Mouse (Mus musculus): ENCODE measurements around the gene Chst8. TPM values are rescaled to one million over a fixed set of nuclear protein-coding genes. Genes with fewer than 3 reads are reported as not detected.

Chst8 gene
- total RNA-seq, 2 experiments from 2014 or later: 8.6 to 12.4 TPM

DNA sequence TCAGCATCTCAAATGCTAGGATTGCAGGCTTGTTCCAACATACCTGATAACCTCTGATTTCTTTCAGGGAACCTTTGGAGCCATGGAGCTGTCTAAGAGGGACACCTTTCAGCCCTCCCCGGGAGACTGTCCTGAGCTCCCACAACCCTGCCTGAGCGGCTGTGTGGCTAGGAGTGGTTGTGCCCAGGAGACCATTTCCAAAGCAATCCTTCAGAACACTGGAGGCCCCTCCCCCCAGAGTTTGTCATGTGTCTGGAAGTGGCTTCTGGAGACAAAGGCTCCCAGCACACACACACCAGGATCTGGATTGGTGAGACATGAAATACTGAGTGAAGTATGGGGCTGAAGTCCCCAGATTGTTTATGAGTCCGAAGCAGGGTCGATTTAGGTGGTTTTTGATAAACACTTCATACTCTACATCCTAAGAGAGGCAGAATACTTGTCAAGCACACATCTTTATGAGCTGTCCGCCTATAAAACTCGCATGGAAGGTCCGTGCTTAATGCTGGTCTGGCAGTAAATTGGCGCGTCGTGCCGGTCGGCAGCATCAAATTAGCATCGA lies 12.5 kb downstream of the Chst8 start:
- no peak for DNase-seq

DNA sequence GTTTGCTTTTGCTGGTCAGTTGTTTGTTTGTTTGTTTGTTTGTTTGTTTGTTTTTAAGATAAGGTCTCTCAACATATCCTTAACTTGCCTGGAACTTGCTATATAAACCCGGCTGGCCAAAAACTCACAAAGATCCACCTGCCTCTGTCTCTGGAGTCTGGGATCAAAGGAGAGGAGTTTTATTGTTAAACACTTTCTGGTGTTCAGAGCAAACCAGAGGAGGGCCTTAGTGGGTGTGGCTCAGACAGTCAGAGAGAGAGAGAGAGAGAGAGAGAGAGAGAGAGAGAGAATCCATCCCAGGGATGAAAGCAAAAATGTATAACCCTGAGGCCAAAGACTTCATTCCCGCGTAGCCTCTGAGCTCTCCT lies 13.1 kb downstream of the Chst8 start:
- DNase-seq: no peak

DNA sequence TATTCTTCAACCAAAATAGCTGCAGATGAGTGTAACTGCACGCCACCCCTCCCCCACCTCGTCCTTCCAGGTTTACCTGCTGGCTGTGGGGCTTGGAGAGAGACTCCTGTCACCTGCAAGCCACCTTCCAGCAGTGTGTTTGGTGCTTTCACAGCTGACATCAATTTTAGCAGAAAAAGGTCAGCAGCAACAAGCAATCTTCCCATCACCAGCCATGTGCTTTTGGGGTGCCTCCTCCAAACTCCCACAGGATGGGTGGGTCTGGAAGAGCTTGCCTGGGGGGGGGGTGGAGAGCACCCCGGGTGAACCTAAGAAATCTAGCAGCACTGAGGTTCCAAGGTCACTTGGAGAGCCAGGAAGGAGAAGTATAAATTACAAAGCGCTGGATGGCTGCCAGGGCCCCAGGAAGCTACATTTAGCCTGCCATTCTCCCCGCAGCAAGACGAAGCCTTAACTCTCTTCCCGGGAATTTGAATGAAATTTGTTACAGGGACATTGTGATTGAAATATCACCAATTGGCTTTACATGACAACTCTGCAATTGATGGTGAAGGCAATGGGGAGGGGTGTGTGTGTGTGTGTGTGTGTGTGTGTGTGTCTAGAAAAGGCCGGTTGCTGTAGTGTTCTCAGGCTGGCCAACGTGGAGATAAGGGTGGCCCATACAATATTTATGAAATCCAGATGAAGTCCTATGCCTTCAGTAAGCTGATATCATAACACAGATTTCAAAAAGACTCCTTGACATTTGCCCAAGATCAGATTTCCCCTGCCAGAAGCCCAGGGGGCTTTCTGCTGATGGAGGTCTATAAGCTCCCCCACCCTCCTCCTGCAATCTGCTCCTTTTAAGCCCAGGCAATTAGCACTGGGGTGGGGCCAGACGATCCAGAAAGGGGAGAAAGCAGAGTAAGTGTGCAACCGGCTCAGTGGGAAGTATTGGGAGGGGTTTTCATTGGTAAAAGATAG lies 13.8 kb downstream of the Chst8 start:
- DNase-seq: peak; percentile 64 to 79

DNA sequence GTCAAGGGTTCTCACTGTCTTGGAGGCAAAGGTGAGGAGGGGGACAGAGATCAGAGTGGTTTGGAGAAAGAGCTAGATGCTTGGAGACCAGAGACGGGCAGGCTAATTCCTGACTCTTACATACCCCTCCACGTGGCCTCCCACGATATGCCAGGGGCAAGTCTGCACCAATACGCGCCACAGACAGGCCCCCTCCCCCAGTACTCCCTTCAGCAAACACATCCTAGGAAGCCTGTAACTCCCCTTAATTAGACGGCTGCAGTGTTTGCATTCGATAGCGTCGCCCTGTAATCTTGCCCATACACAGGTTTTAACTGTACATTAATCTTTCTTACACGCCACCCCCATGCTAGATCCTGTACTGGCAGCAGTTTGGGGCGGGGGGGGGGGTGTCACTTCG lies 14.5 kb downstream of the Chst8 start:
- no peak for DNase-seq

- DNase-seq: no peak
These were observed 22.1 kb downstream of the Chst8 start for GRCm38 (mm10) chr7:34790459-34790858.

DNA sequence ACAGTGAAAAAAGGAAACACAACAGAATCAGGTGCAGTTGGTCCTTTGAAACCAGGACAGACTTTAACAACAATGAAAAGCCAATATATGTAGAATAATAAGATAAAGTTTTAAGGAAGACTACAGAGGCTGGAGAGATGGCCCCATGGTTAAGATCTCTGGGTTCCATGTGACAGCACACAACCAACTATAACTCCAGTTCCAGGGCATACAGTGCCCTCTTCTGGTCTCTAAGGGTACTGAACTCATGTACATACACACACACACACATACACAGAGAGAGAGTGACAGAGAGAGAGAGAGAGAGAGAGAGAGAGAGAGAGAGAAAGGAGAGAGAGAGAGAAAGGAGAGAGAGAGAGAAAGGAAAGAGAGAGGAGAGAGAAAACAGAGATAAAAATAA lies 25.3 kb downstream of the Chst8 start:
- DNase-seq: no peak

- no peak for DNase-seq
These were observed 27.5 kb downstream of the Chst8 start for GRCm38 (mm10) chr7:34785052-34785451.

GRCm38 (mm10) chr7:34784469-34784868 lies 28.0 kb downstream of the Chst8 start:
- no peak for DNase-seq

DNA sequence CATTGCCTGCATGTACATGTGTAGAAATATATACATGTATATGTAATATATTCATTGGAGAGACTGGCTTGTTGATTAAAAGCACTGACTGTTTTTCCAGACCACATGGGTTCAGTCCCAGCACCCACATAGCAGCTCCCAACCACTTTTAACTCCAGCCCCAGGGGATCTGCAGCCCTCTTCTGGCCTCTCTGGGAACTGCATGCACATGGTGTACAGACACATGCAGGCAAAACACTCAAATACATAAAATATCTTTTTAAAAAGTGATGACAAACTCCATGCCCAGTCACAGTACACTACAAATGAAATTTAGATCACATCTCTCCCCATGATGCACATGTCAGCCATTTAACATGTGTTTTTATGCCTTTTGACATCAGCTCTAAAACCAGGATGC lies 30.5 kb downstream of the Chst8 start:
- DNase-seq: no peak

GRCm38 (mm10) chr7:34781217-34781616 lies 31.3 kb downstream of the Chst8 start:
- DNase-seq: no peak

DNA sequence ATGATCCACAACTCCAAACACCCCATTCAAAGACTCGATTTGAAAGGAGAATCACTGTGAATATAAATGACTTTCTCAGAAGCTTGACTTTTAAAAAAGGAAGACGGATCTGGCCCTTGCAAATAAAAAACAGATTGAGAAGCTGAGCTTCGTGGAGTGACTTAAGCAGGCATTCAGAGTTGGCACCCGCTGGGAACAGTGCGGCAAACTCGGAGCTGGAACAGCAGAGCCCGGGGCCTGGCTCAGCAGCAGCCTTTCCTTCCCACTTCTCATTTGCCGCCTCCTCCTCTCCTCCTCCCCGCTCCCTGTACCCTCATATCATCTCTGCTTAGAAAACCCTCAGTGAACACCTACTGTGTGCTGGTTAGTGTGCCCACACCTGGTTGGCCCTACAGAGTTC lies 34.1 kb downstream of the Chst8 start:
- DNase-seq: no peak

GRCm38 (mm10) chr7:34775659-34776058 lies 36.9 kb downstream of the Chst8 start:
- DNase-seq: no peak

DNA sequence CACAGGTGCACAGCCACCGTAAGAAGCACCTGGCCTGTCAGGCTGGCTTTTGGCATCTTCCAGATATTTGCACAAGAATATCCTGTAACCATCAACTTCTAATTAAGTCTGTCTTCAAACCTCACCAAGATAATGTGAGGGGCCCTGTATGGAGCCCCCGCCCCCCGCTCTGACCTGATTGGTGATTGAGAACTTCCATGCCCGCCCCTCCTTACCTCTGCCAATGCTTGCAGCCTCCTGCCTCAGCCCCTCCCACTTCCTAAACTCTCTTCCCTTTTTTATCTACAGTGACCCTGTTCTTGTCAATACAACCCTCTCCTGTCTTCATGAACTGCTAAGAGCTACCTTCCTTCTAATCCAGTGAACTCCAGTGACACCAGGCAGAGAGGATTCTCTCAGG lies 37.6 kb downstream of the Chst8 start:
- no peak for DNase-seq

GRCm38 (mm10) chr7:34774020-34774419 lies 38.5 kb downstream of the Chst8 start:
- no peak for DNase-seq

DNA sequence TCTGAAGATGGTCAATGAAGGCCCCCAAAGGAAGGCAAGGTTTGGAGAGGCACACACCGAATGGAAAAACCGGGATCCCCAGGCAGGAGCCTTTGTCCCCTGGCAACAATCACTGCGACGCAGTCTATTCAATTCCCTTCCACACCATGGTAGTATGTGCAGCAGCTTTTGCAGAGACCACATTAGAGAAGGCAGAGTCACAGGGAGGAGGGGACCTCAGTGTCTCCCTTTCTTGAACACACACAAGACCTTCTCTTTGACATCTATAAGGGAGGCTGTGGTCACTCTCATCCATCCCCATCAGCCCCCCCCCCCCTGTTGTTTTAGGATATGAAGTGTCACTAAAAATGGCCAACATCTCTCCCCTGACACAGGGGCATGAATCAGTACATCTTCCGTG lies 39.2 kb downstream of the Chst8 start:
- no peak for DNase-seq

DNA sequence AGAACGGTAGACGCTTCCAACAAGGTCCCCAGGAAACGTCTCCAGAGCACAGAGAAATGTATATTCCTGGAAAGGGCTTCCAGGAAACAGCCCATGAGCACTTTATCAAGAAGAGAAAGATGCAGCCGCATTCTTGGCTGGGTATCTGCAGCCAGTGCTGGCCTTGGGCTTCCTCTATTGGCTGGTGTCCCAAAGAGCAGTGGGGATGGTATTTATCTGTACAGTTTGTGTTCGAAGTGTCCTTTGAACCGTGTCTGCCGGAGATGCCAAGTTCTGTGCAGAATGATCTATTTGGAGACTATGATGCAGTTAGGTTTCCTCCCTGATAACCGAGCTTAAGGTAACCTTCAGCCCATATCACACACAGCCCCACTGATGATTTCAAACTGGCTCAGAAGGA lies 43.0 kb downstream of the Chst8 start:
- DNase-seq: peak; percentile 69 to 78

DNA sequence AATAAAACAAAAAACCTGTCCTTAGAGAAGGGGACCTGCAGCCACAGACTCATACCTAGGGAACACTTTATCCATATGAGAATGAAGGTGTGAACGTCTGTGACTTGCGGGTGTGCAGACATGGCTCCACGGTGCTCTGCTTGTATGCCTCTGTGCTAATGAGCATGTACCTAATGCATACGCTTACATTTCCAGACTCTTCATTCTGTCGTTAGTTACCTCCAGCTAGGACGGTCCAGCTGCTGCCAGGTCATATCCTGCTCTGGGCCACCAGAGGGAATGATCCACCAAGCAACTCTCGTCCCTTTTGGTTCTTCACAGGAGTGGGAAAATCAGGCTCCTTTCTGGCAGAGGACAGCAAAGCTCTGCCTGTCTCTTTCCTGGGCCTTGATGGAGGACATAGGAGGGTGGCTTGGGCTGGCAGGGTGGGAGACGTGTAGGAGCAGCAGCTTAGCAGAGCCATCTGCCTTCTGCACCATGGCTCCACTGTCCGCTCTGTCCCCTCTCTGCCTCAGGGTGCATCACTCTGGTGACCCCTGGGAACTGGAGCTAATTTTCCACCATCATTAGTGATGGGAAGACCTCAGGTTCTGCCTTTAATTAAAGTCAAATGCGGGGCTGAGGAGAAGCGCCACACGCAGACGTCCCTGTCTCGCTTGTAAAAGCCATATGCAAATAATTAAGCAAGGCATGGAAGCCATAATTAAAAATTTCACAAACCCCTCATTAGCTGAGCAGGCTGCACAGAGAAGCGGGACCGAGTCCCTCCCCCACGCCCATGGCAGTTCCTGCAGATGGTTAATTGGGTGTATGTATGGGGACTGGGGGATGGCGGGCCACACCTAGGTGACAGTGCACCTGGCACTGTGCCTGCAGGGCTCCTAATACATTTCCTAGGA lies 48.0 kb downstream of the Chst8 start:
- DNase-seq: no peak

- peak; percentile 48 to 54 for DNase-seq
These were observed 53.1 kb downstream of the Chst8 start for GRCm38 (mm10) chr7:34759378-34759822.

- peak; percentile 23 to 41 for DNase-seq
These were observed 53.8 kb downstream of the Chst8 start for GRCm38 (mm10) chr7:34758721-34759120.

DNA sequence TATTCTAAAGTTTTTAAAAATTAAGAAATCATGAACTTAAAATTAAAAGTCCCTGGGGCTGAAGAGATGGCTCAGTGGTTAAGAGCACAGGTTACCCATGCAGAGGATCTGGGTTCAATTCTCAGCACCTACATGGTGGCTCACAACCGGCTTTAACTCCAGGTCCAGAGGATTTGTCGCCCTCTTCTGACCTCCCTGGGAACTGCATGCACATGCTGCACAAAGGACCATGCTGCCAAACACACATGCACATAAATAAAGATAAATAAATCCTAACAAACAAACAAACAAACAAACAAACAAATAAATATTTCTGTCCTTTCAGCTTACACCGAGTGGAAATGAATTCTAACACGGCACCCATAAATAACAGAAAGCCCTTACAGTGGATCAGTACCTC lies 55.0 kb downstream of the Chst8 start:
- no peak for DNase-seq

DNA sequence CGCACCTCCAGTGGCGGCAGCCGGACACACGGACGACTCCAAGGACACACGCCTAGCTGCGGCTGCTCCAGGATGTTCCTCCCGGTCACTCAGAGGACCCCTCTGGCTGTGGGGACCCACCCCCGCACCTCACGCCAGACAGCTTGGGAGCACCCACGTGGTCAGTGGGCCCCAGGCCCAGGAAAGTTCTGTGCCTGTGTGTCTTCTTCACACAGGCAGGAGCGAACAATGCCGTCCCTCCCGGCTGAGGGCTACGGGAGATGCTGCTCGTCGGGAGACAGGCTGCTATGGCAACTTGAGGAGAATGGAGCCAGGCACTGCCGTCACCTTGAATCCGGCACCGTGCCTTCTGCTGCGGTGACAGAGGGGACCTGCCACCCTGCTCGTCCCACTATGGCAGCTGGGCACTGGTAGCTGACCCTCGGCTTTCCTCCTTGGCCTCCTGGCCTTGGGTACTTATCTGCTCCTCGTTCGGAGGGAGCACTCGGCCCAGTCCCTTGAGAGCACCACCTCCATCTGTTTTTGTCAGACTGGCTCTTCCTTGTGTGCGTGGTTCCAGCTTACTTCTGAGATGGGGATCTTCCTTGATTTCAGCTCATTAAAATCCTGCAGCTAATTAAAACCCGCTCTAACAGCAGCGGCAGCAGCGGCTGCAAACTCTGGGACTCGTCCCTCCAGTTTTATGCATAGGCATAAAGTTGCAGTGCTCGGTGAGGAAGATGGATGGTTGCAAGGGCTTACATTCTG lies 59.2 kb downstream of the Chst8 start:
- DNase-seq: peak in 1 of 2 experiments; percentile 5

All from adrenal gland, postnatal 36 days (tissue).